Mouse (Mus musculus): ENCODE data around the gene Rab20. TPM values are rescaled to one million over a fixed set of nuclear protein-coding genes. Genes with fewer than 3 reads are reported as not detected.
"Not testable (repeated sequence)": the region's sequence is repeated elsewhere in the genome, so short reads cannot be mapped to it uniquely, and the experiment has no call there.

Rab20 gene
- total and polyA plus RNA-seq, 3 experiments, result 17.8 to 40.9 (median 27.4) TPM

DNA sequence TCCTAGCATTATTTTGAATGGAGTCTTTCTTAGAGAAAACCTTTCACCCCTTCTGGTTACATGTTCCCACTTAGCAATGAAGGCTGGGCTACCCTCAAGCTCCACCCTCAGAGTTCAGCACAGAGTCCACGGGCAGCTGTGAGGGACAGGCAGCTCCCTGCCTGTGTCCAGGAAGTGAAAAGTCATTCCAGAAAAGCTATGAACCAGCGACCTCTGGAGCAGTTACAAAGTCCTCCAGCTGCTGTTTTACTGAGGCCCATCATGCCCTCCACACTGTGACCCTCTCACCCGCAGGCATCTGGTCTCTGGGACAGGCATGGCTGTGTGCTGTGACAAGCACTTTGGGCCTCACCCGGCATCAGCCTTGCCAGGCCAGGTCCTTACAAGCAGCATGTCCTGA is 5.4 kb downstream of the Rab20 start:
- DNase-seq, result peak; percentile 45 to 60
- intact Hi-C loops (cut with DNase I), result no loop called here

DNA sequence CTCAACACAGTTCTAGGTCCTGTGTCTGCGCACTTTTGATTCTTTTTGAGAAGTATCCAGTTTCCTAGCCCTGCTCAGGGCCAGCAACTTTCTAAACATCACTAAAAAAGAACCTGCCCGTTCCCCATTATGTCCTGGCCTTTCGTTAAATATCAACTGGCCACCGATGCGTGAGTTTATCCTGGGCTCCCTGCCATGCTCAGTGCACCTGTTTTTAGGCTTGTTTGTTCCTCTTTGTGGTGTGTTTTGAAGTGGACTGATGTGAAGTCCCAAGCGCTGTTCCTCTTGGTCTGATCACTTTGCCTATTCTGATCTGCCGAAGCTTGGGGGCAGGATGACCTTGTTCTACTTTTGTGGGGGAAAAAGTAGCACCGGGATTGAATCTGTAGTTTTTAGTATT is 7.2 kb downstream of the Rab20 start:
- Histone ChIP-seq H3K4me3 (no peak overlapping the region), H3K79me2 (replicated peaks; ENCODE audit: control insufficient read depth, insufficient read depth, low read length) (0 out of 2 replicates have a peak, but pooled peaks cover 3% of the 10 kb centered on the region), H3K36me3 (ENCODE audit: control insufficient read depth, insufficient read depth, low read length) (no peaks in the 10 kb centered on the region), H3K27ac (no peak overlapping the region), H3K4me1 (ENCODE audit: control insufficient read depth, insufficient read depth, low read length) (peaks cover 6% of the 10 kb centered on the region; the same call in 1 of the 2 replicates), H3K9ac (ENCODE audit: low read depth, low read length) (no peak overlapping the region), H3K27me3 (ENCODE audit: control insufficient read depth, insufficient read depth, low read length) (no peaks in the 10 kb centered on the region)
- intact Hi-C loops (cut with DNase I), result no loop called here
- no peak for DNase-seq
- WGBS, result 53% methylated on average over 8 of the region's 8 CpGs
- no peak for TF ChIP-seq CTCF (IDR thresholded peaks at IDR 0.05)
- no peak for TF ChIP-seq EP300 (IDR thresholded peaks at IDR 0.05; ENCODE audit: insufficient read depth, low read depth, low read length)
- no peak for TF ChIP-seq POLR2A (IDR thresholded peaks at IDR 0.05; ENCODE audit: insufficient read depth, low read depth, low read length)

More for the DNA sequence above, 5.4 kb downstream of the Rab20 start:
- 0 out of 2 replicates have a peak, but pooled peaks cover 3% of the 10 kb centered on the region for H3K79me2 ChIP-seq (replicated peaks; ENCODE audit: control insufficient read depth, insufficient read depth, low read length)
- H3K4me3 ChIP-seq, result no peak overlapping the region
- H3K36me3 ChIP-seq (ENCODE audit: control insufficient read depth, insufficient read depth, low read length), result no peaks in the 10 kb centered on the region
- no peak overlapping the region for H3K9ac ChIP-seq (ENCODE audit: low read depth, low read length)
- H3K27ac ChIP-seq, result peak overlapping the region; percentile 79
- no peaks in the 10 kb centered on the region for H3K27me3 ChIP-seq (ENCODE audit: control insufficient read depth, insufficient read depth, low read length)
- peaks cover 7% of the 10 kb centered on the region; the same call in 1 of the 2 replicates for H3K4me1 ChIP-seq (ENCODE audit: control insufficient read depth, insufficient read depth, low read length)
- 21% methylated on average over 4 of the region's 4 CpGs for WGBS
- no peak for TF ChIP-seq CTCF (IDR thresholded peaks at IDR 0.05)
- TF ChIP-seq EP300 (IDR thresholded peaks at IDR 0.05; ENCODE audit: insufficient read depth, low read depth, low read length), result no peak
- TF ChIP-seq POLR2A (IDR thresholded peaks at IDR 0.05; ENCODE audit: insufficient read depth, low read depth, low read length), result 0 out of 2 replicates have a peak, but pooled peaks have one; percentile 22

DNA sequence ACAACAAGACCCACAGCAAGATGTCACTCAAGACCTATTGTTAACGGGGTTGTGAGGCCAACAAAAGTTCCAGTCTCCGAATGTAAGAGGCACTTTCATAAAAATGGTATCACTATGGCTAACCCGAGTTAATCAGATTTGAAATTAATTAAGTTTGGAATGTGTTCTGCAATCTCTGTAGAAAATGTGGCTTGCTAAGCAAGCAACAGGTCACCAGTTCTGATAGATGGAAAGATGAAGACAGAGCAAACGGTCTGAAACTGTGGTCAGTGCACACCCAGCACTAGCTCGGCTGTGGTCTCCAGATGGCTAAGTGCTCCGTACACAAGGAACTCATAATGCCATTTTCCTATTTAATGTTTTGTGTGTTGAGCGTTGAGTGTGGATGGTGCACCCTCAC is 7.8 kb downstream of the Rab20 start:
- Histone ChIP-seq H3K27me3 (ENCODE audit: control insufficient read depth, insufficient read depth, low read length) (no peaks in the 10 kb centered on the region), H3K4me3 (no peak overlapping the region), H3K79me2 (replicated peaks; ENCODE audit: control insufficient read depth, insufficient read depth, low read length) (0 out of 2 replicates have a peak, but pooled peaks cover 3% of the 10 kb centered on the region), H3K36me3 (ENCODE audit: control insufficient read depth, insufficient read depth, low read length) (no peaks in the 10 kb centered on the region; the same call in 1 of the 2 replicates), H3K27ac (no peak overlapping the region), H3K4me1 (ENCODE audit: control insufficient read depth, insufficient read depth, low read length) (peaks cover 2% of the 10 kb centered on the region; the same call in 1 of the 2 replicates), H3K9ac (ENCODE audit: low read depth, low read length) (no peak overlapping the region)
- TF ChIP-seq CTCF (IDR thresholded peaks at IDR 0.05) (no peak), EP300 (IDR thresholded peaks at IDR 0.05; ENCODE audit: insufficient read depth, low read depth, low read length) (no peak), POLR2A (IDR thresholded peaks at IDR 0.05; ENCODE audit: insufficient read depth, low read depth, low read length) (no peak)
- DNase-seq, result no peak
- intact Hi-C loops (cut with DNase I), result no loop called here
- 74% methylated on average over 7 of the region's 7 CpGs for WGBS

DNA sequence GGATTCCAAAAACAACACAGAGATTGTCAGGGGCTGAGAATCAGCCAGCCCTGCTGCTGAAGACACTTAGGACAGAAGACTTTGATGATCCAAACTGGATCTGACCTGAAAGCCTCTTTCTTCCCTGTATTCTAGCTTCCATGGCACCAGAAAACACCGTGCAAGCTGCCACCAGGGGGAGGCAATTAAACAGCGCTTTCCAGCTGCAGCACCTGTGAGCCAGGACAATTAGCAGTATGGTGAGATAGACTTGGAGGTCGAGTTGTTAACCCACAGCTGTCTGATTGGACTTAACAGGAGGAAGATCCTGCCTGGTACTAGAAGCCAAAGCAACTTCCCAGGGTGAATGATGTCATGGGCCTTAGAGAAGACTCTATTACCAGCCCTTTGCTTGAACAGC is 9.4 kb downstream of the Rab20 start:
- 13% methylated on average over 3 of the region's 3 CpGs for WGBS
- H3K79me2 ChIP-seq (replicated peaks; ENCODE audit: control insufficient read depth, insufficient read depth, low read length), result 0 out of 2 replicates have a peak, but pooled peaks cover 3% of the 10 kb centered on the region
- H3K36me3 ChIP-seq (ENCODE audit: control insufficient read depth, insufficient read depth, low read length), result peaks cover 2% of the 10 kb centered on the region; the same call in 1 of the 2 replicates
- peak overlapping the region; percentile 4; the same call in 1 of the 2 replicates for H3K27ac ChIP-seq
- H3K27me3 ChIP-seq (ENCODE audit: control insufficient read depth, insufficient read depth, low read length), result no peaks in the 10 kb centered on the region
- no peak overlapping the region for H3K9ac ChIP-seq (ENCODE audit: low read depth, low read length)
- intact Hi-C loops (cut with DNase I), result loop anchor here (2.0 kb wide), 1 partner anchor 18 kb away; no protein-coding TSS in a partner anchor
- TF ChIP-seq EP300 (IDR thresholded peaks at IDR 0.05; ENCODE audit: insufficient read depth, low read depth, low read length) (peak; percentile 63; the same call in 1 of the 2 replicates), CTCF (IDR thresholded peaks at IDR 0.05) (peak; percentile 83), POLR2A (IDR thresholded peaks at IDR 0.05; ENCODE audit: insufficient read depth, low read depth, low read length) (no peak)
- no peak overlapping the region for H3K4me3 ChIP-seq
- DNase-seq, result peak; percentile 55 to 67
- peaks cover 7% of the 10 kb centered on the region for H3K4me1 ChIP-seq (ENCODE audit: control insufficient read depth, insufficient read depth, low read length)

DNA sequence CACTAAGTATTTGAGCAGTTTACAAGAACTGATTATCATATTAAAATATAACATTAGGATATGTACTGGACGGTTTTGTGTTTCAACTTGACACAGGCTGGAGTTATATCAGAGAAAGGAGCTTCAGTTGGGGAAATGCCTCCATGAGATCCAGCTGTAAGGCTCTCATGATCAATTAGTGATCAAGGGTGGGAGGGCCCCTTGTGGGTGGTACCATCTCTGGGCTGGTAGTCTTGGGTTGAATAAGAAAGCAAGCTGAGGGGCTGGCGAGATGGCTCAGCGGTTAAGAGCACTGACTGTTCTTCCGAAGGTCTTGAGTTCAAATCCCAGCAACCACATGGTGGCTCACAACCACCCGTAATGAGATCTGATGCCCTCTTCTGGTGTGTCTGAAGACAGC is 12.0 kb downstream of the Rab20 start:
- H3K27ac ChIP-seq; H3K36me3 ChIP-seq (ENCODE audit: control insufficient read depth, insufficient read depth, low read length); intact Hi-C loops (cut with DNase I); DNase-seq; H3K9ac ChIP-seq (ENCODE audit: low read depth, low read length); H3K4me3 ChIP-seq; H3K27me3 ChIP-seq (ENCODE audit: control insufficient read depth, insufficient read depth, low read length); H3K79me2 ChIP-seq (replicated peaks; ENCODE audit: control insufficient read depth, insufficient read depth, low read length): not testable (repeated sequence)
- H3K4me1 ChIP-seq (ENCODE audit: control insufficient read depth, insufficient read depth, low read length), result peaks cover 11% of the 10 kb centered on the region
- 91% methylated on average over 5 of the region's 5 CpGs for WGBS

DNA sequence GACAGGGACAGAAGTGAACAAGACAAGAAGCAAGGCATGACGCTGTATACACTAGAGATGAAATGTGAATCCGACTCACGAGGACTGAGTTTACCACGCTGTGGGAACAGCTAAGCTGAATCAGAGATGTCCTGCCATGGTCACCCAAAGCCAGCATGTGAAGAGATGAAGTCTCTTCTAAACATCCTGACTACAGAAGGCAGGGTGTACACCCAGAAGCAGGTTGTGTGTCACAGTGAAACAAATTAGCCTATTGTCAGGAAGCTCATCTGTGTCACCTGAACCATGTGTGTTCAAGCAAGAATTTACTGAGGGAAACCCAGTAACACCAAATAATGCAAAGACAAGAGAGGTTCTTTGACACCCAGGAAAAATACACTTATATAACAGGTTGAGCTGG is 12.9 kb downstream of the Rab20 start:
- TF ChIP-seq POLR2A (IDR thresholded peaks at IDR 0.05; ENCODE audit: insufficient read depth, low read depth, low read length) (no peak), CTCF (IDR thresholded peaks at IDR 0.05) (no peak), EP300 (IDR thresholded peaks at IDR 0.05; ENCODE audit: insufficient read depth, low read depth, low read length) (no peak)
- H3K27ac ChIP-seq, result no peak overlapping the region

More for the DNA sequence above, 12.9 kb downstream of the Rab20 start:
- 0 out of 2 replicates have a peak, but pooled peaks cover 1% of the 10 kb centered on the region for H3K79me2 ChIP-seq (replicated peaks; ENCODE audit: control insufficient read depth, insufficient read depth, low read length)
- no peak for DNase-seq
- no peaks in the 10 kb centered on the region for H3K27me3 ChIP-seq (ENCODE audit: control insufficient read depth, insufficient read depth, low read length)
- intact Hi-C loops (cut with DNase I), result no loop called here
- 97% methylated on average over 4 of the region's 4 CpGs for WGBS
- H3K4me1 ChIP-seq (ENCODE audit: control insufficient read depth, insufficient read depth, low read length), result peaks cover 11% of the 10 kb centered on the region
- H3K9ac ChIP-seq (ENCODE audit: low read depth, low read length), result no peak overlapping the region
- peaks cover 2% of the 10 kb centered on the region for H3K36me3 ChIP-seq (ENCODE audit: control insufficient read depth, insufficient read depth, low read length)
- no peak overlapping the region for H3K4me3 ChIP-seq
